ENCODE assay signal across 26 mouse cellular contexts in genomic region chr6:112825657-112826056, GRCm38 (mm10).
DNase-seq lines count a peak whose midpoint lies in the region; ATAC-seq lines count a peak whose summit lies in the region.
"Had no signal": no experiment of that assay in that cellular context is flagged by ENCODE, and none has a peak within 500 bp of the region (broad histone marks: within the 10 kb centered on the region; RNA-seq: fewer than 3 reads in every experiment).

No protein-coding gene starts in this region.

- no peaks in the 10 kb centered on the region for H3K27me3 ChIP-seq in hindbrain, embryonic 10.5 days (ENCODE audit: insufficient read depth, poor library complexity, severe bottlenecking)
- no peaks in the 10 kb centered on the region for H3K27me3 ChIP-seq in hindbrain, embryonic 12.5 days
- no peaks in the 10 kb centered on the region for H3K27me3 ChIP-seq in midbrain, embryonic 12.5 days
- H3K27me3 ChIP-seq in midbrain, embryonic 11.5 days (ENCODE audit: control insufficient read depth, insufficient read depth, low read length), result no peaks in the 10 kb centered on the region
- H3K27me3 ChIP-seq: CH12.LX; embryonic facial prominence, embryonic 12.5 days; embryonic facial prominence, embryonic 15.5 days; forebrain, embryonic 15.5 days; heart, embryonic 13.5 days; hindbrain, embryonic 13.5 days; intestine, embryonic 15.5 days; Patski had no signal

- no peak overlapping the region for H3K4me2 ChIP-seq in hindbrain, embryonic 12.5 days (replicated peaks)
- H3K4me2 ChIP-seq in midbrain, embryonic 12.5 days (replicated peaks), result no peak overlapping the region
- H3K4me2 ChIP-seq in midbrain, embryonic 11.5 days, result no peak overlapping the region
- H3K4me2 ChIP-seq: embryonic facial prominence, embryonic 12.5 days; embryonic facial prominence, embryonic 15.5 days; forebrain, embryonic 15.5 days; heart, embryonic 13.5 days; hindbrain, embryonic 13.5 days; intestine, embryonic 15.5 days had no signal

- H3K9me3 ChIP-seq in hindbrain, embryonic 10.5 days, result no peaks in the 10 kb centered on the region
- H3K9me3 ChIP-seq in hindbrain, embryonic 12.5 days (replicated peaks), result no peaks in the 10 kb centered on the region
- no peaks in the 10 kb centered on the region for H3K9me3 ChIP-seq in midbrain, embryonic 12.5 days
- no peaks in the 10 kb centered on the region for H3K9me3 ChIP-seq in midbrain, embryonic 11.5 days (ENCODE audit: control insufficient read depth, low read length)
- H3K9me3 ChIP-seq: embryonic facial prominence, embryonic 12.5 days; embryonic facial prominence, embryonic 15.5 days; forebrain, embryonic 15.5 days; heart, embryonic 10.5 days; heart, embryonic 13.5 days; hindbrain, embryonic 13.5 days; intestine, embryonic 15.5 days had no signal

- peak; percentile 60 for DNase-seq in cerebellum, adult 9-11 months
- DNase-seq in cerebellum, postnatal 4 days (ENCODE audit: low spot score in 2 of 2), result no peak
- no peak for DNase-seq in hindbrain, embryonic 10.5 days (ENCODE audit: low spot score)
- no peak for DNase-seq in midbrain, embryonic 11.5 days (ENCODE audit: low spot score, missing footprints)
- DNase-seq in kidney, adult 8-10 months, result no peak
- DNase-seq: adrenal gland, postnatal 10 days; adrenal gland, postnatal 36 days; B cell, adult 2 months; gastrocnemius, postnatal 10 days; gastrocnemius, postnatal 36 days; heart, adult 2 months; heart, postnatal 14 days; heart, postnatal 4 days had no signal

- H3K27ac ChIP-seq in hindbrain, embryonic 10.5 days, result peak overlapping the region; percentile 24; the same call in 1 of the 2 replicates
- H3K27ac ChIP-seq in hindbrain, embryonic 12.5 days, result no peak overlapping the region
- 0 out of 2 replicates have a peak overlapping the region, but pooled peaks have one; percentile 15 for H3K27ac ChIP-seq in midbrain, embryonic 12.5 days (replicated peaks)
- H3K27ac ChIP-seq in midbrain, embryonic 11.5 days (ENCODE audit: low read depth, low read length), result no peak overlapping the region
- H3K27ac ChIP-seq: embryonic facial prominence, embryonic 12.5 days; embryonic facial prominence, embryonic 15.5 days; forebrain, embryonic 15.5 days; heart, adult 2 months; heart, embryonic 10.5 days; heart, embryonic 13.5 days; hindbrain, embryonic 13.5 days; intestine, embryonic 15.5 days had no signal

- H3K9ac ChIP-seq in hindbrain, embryonic 12.5 days, result no peak overlapping the region
- no peak overlapping the region for H3K9ac ChIP-seq in midbrain, embryonic 12.5 days (replicated peaks)
- H3K9ac ChIP-seq in midbrain, embryonic 11.5 days (ENCODE audit: low read length), result no peak overlapping the region
- H3K9ac ChIP-seq: embryonic facial prominence, embryonic 12.5 days; embryonic facial prominence, embryonic 15.5 days; forebrain, embryonic 15.5 days; heart, embryonic 13.5 days; hindbrain, embryonic 13.5 days; intestine, embryonic 15.5 days had no signal

- ATAC-seq in hindbrain, embryonic 12.5 days (ENCODE audit: low FRiP score), result no peak
- ATAC-seq in midbrain, embryonic 12.5 days (ENCODE audit: low FRiP score, low read depth), result no peak
- no peak for ATAC-seq in midbrain, embryonic 11.5 days (ENCODE audit: low FRiP score)
- ATAC-seq: forebrain, embryonic 15.5 days; hindbrain, embryonic 16.5 days; intestine, embryonic 15.5 days; Patski had no signal

- H3K4me3 ChIP-seq in hindbrain, embryonic 10.5 days, result no peak overlapping the region
- H3K4me3 ChIP-seq in hindbrain, embryonic 12.5 days, result no peak overlapping the region
- H3K4me3 ChIP-seq in midbrain, embryonic 12.5 days, result no peak overlapping the region
- H3K4me3 ChIP-seq in midbrain, embryonic 11.5 days (ENCODE audit: low read depth, low read length), result no peak overlapping the region
- H3K4me3 ChIP-seq: embryonic facial prominence, embryonic 12.5 days; embryonic facial prominence, embryonic 15.5 days; forebrain, embryonic 15.5 days; heart, adult 2 months; heart, embryonic 10.5 days; heart, embryonic 13.5 days; hindbrain, embryonic 13.5 days; intestine, embryonic 15.5 days had no signal

- H3K4me1 ChIP-seq in hindbrain, embryonic 10.5 days (replicated peaks), result peaks cover 49% of the 10 kb centered on the region
- peaks cover 44% of the 10 kb centered on the region for H3K4me1 ChIP-seq in hindbrain, embryonic 12.5 days
- peaks cover 45% of the 10 kb centered on the region for H3K4me1 ChIP-seq in midbrain, embryonic 12.5 days
- H3K4me1 ChIP-seq in midbrain, embryonic 11.5 days (ENCODE audit: control insufficient read depth, insufficient read depth, low read length), result peaks cover 14% of the 10 kb centered on the region
- H3K4me1 ChIP-seq: embryonic facial prominence, embryonic 12.5 days; heart, embryonic 10.5 days; heart, embryonic 13.5 days had no signal

- peaks cover 80% of the 10 kb centered on the region for H3K36me3 ChIP-seq in hindbrain, embryonic 10.5 days
- H3K36me3 ChIP-seq in hindbrain, embryonic 12.5 days, result peaks cover 20% of the 10 kb centered on the region
- peaks cover 44% of the 10 kb centered on the region for H3K36me3 ChIP-seq in midbrain, embryonic 12.5 days
- H3K36me3 ChIP-seq in midbrain, embryonic 11.5 days (ENCODE audit: control insufficient read depth, insufficient read depth, low read length), result peaks cover 9% of the 10 kb centered on the region
- H3K36me3 ChIP-seq: embryonic facial prominence, embryonic 12.5 days; embryonic facial prominence, embryonic 15.5 days; forebrain, embryonic 15.5 days; G1E; heart, embryonic 10.5 days; heart, embryonic 13.5 days; intestine, embryonic 15.5 days had no signal

- WGBS in hindbrain, embryonic 10.5 days, result 96% methylated on average over 6 of the region's 6 CpGs
- 90% methylated on average over 6 of the region's 6 CpGs for WGBS in hindbrain, embryonic 12.5 days
- 95% methylated on average over 6 of the region's 6 CpGs for WGBS in midbrain, embryonic 12.5 days
- WGBS in midbrain, embryonic 11.5 days, result 93% methylated on average over 6 of the region's 6 CpGs

Comparison
In these comparisons a context has a peak if more than half of its experiments do, and no peak if none do; other contexts are left out.
1. H3K27ac ChIP-seq: peak in hindbrain, embryonic 10.5 days (single experiment) and midbrain, embryonic 12.5 days (single experiment); none in hindbrain, embryonic 12.5 days (single experiment) and midbrain, embryonic 11.5 days (single experiment).